Mouse (Mus musculus) cerebellum, postnatal 10 days (tissue): ENCODE results near the gene Olfr1251.
"Not testable (repeated sequence)": the region's sequence is repeated elsewhere in the genome, so short reads cannot be mapped to it uniquely, and the experiment has no call there.

Experiments
- DNase-seq, 2 experiments: peaks; one replicate each; pipeline ENCODE4 v3.0.0; 2021; ENCODE audit warnings: mixed read lengths in 2 of 2

Olfr1251 gene

GRCm38 (mm10) chr2:89671836-89672235, at the start of gene Olfr1251:
TSS of gene Olfr1251 (minus strand) at chr2:89671936.
- DNase-seq, result no peak

GRCm38 (mm10) chr2:89691980-89692379, 20.2 kb upstream of the Olfr1251 start:
- peak in 1 of 2 experiments; percentile 2 for DNase-seq

GRCm38 (mm10) chr2:89661367-89661766, 10.4 kb downstream of the Olfr1251 start, which contains the start of gene Olfr1250:
TSS of gene Olfr1250 (minus strand) at chr2:89661467.
- no peak for DNase-seq

- DNase-seq, result no peak
These were observed 36.9 kb downstream of the Olfr1251 start, which contains the start of gene Olfr1249 for GRCm38 (mm10) chr2:89634883-89635282. TSS of gene Olfr1249 (minus strand) at chr2:89634983.

GRCm38 (mm10) chr2:89618145-89618544, 53.6 kb downstream of the Olfr1251 start, which contains the start of gene Olfr1248:
TSS of gene Olfr1248 (minus strand) at chr2:89618245.
- not testable (repeated sequence) for DNase-seq
